Mouse (Mus musculus): ENCODE data around the gene Vmn2r6. TPM values are rescaled to one million over a fixed set of nuclear protein-coding genes. Genes with fewer than 3 reads are reported as not detected.
"Not testable (repeated sequence)": the region's sequence is repeated elsewhere in the genome, so short reads cannot be mapped to it uniquely, and the experiment has no call there.

Gene Vmn2r6
- polyA plus RNA-seq (2015; fragmentation: Nextera tagmentation; extraction: Ambion mirVana), result not detected in 2 replicates

DNA sequence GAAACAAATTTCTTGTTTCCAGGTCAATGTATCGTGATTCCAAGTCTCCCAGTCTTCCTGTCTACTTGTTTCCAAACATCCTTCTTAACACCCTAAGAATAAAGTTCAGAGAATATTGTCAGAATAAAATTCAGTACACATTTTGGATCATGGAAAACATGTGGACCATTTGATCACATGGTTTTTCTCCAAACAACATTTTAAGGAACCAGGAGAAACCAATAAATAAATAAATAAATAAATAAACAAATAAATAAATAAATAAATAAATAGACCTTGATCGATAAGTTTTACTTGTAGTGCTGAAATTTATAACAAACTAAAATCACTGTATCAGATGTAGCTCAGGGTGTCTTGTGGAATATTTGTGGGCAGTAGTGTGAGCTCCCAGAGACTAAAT is at the start of gene Vmn2r6:
Gene Vmn2r6, minus strand, starts transcription at position 101 of the 400 bp plus-strand sequence.
- not testable (repeated sequence) for H3K27me3 ChIP-seq (replicated peaks); H3K27ac ChIP-seq; ATAC-seq; H3K4me1 ChIP-seq (replicated peaks); H3K4me2 ChIP-seq (replicated peaks); H3K4me3 ChIP-seq (replicated peaks); H3K36me3 ChIP-seq; H3K9me3 ChIP-seq; H3K9ac ChIP-seq
- 87% methylated on average over 2 of the region's 2 CpGs for WGBS

DNA sequence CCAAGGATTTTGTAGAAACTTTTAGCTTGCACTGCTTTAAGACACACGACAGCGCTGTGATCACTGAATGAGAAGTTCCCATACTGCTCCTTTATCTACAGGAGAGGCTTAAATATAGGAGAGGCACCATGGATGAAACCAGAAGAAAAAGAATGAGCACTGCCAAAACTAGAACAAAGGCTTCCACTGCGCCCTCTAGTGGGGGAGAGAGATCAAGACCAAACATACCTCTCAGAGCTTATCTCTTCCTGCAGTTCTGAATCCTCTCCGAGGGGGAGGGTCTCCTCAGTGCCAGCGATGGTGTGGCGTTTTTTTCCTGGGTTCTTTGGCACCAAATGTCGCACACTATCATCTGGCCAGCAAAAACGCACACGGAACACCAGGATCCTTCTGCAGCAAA is 22.0 kb upstream of the Vmn2r6 start:
- Histone ChIP-seq H3K27ac (no peak overlapping the region), H3K9ac (no peak overlapping the region), H3K27me3 (replicated peaks) (no peaks in the 10 kb centered on the region), H3K4me2 (replicated peaks) (no peak overlapping the region), H3K36me3 (no peaks in the 10 kb centered on the region), H3K9me3 (no peaks in the 10 kb centered on the region), H3K4me1 (replicated peaks) (no peaks in the 10 kb centered on the region), H3K4me3 (replicated peaks) (no peak overlapping the region)
- ATAC-seq, result no peak
- 65% methylated on average over 9 of the region's 9 CpGs for WGBS

DNA sequence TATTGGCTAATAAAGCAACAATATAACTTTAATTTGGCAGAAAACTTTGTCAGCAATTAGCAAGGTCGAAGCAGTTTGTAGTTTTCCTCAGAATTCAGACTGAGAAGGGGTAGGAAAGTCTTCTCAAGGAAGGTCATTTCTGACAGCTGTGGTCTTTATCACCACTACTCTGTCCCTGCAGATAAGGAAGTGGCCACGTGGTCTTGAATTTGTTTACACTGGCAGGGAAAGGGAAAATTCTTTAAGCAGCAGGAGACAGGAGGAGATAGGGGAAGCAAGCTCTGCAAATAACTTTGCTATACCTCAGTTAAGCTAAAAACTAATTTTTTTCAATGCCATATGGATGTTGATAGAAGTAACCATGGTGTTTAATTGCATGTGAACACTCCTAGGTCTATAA is 3.2 kb upstream of the Vmn2r6 start:
- not testable (repeated sequence) for H3K4me2 ChIP-seq (replicated peaks); H3K4me1 ChIP-seq (replicated peaks); H3K36me3 ChIP-seq; H3K27ac ChIP-seq; H3K4me3 ChIP-seq (replicated peaks); H3K9me3 ChIP-seq; H3K27me3 ChIP-seq (replicated peaks); H3K9ac ChIP-seq
- peak; percentile 58 for ATAC-seq
- WGBS, result 16% methylated on average over 2 of the region's 2 CpGs

DNA sequence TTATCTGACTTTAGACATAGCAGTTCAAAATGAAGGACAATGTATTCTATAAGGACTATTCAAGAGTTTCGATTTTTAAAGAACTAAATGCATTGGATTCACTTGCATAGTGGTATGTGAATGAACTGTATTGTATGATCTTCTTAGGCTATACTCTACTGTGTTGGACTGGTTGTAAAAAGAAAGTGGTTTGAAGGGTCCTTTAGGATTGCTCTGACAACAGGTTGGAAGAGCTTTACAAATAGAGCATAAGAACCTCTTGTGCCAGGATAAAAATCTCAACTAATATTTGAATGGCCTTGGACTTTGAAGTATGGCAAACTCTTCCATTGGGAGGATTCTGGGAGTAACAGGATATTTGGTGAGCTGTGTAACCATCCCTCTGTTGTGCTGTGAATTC is 42.0 kb downstream of the Vmn2r6 start:
- H3K4me2 ChIP-seq (replicated peaks); H3K36me3 ChIP-seq; ATAC-seq; H3K9me3 ChIP-seq; H3K27ac ChIP-seq; H3K4me1 ChIP-seq (replicated peaks); H3K4me3 ChIP-seq (replicated peaks); H3K27me3 ChIP-seq (replicated peaks); H3K9ac ChIP-seq: not testable (repeated sequence)
- 78% methylated on average over 1 of the region's 1 CpGs for whole genome bisulfite sequencing

DNA sequence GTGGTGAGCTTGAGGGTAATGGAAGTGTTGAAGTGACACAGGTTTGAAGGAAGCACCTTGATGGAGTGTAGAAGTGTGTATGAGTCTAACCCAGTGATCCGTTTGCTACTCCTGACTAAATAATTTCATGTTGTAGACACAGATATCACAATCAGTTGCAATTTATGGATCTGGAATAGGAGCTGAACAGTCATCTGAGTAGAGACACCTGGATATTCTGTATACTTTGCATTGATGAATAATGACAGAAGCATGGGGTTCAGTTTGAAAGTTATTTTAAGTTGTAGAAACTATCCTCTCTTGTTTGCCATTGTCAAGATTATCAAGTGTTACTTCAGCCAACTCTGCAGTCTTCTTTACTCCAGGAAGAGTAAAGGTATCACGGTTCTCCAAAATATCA is 55.9 kb downstream of the Vmn2r6 start, which contains the start of gene Vmn2r5:
Gene Vmn2r5, minus strand, starts transcription at position 101 of the 400 bp plus-strand sequence.
- not testable (repeated sequence) for ATAC-seq; H3K9ac ChIP-seq; H3K4me2 ChIP-seq (replicated peaks); H3K27me3 ChIP-seq (replicated peaks); H3K9me3 ChIP-seq; H3K4me3 ChIP-seq (replicated peaks); H3K36me3 ChIP-seq; H3K27ac ChIP-seq; H3K4me1 ChIP-seq (replicated peaks)
- WGBS, result 43% methylated on average over 1 of the region's 2 CpGs

Other genes starting within 250 kb of the Vmn2r6 start
- not detected in 2 replicates for gene Vmn2r4, start 150.5 kb downstream of the Vmn2r6 start, polyA plus RNA-seq (2015; fragmentation: Nextera tagmentation; extraction: Ambion mirVana)
- not detected in 2 replicates for gene Vmn2r5, start 56.0 kb downstream of the Vmn2r6 start, polyA plus RNA-seq (2015; fragmentation: Nextera tagmentation; extraction: Ambion mirVana)

Data from intestine, embryonic 15.5 days (tissue).